In genomic region chr3:116401436-116401835, GRCm38 (mm10) we compare ENCODE assay signal across 20 mouse cellular contexts. TPM values are rescaled to one million over a fixed set of nuclear protein-coding genes. Genes with fewer than 3 reads are reported as not detected.
DNase-seq lines count a peak whose midpoint lies in the region; ATAC-seq and TF ChIP-seq lines count a peak whose summit lies in the region.
"Had no signal": no experiment of that assay in that cellular context is flagged by ENCODE, and none has a peak within 500 bp of the region (broad histone marks: within the 10 kb centered on the region; RNA-seq: fewer than 3 reads in every experiment).

No protein-coding gene starts in this region.

- ATAC-seq in forebrain, embryonic 12.5 days (ENCODE audit: low FRiP score), result no peak
- no peak for ATAC-seq in forebrain, postnatal 0 days
- no peak for ATAC-seq in neural tube, embryonic 12.5 days (ENCODE audit: low FRiP score, low read depth)
- ATAC-seq in forebrain, embryonic 15.5 days (replicated peaks), result 0 out of 2 replicates have a peak, but pooled peaks have one; percentile 7
- ATAC-seq: activated CD4-positive, CD25-positive, alpha-beta regulatory T cell, adult 4 months; intestine, embryonic 16.5 days; Patski had no signal

- TF ChIP-seq CTCF in forebrain, postnatal 0 days (IDR thresholded peaks at IDR 0.05; ENCODE audit: low read depth), result no peak

- no peak for DNase-seq in forebrain, postnatal 0 days
- DNase-seq in neural tube, embryonic 10.5 days (ENCODE audit: extremely low spot score, low spot score), result no peak
- DNase-seq in spleen, postnatal 36 days (ENCODE audit: low spot score in 2 of 2), result no peak
- DNase-seq: adrenal gland, postnatal 14 days; cerebellum, adult 18-20 months; cerebellum, adult 9-11 months; cerebellum, postnatal 36 days; gastrocnemius, postnatal 25 days; heart, adult 2 months; heart, postnatal 36 days had no signal

- WGBS in forebrain, embryonic 12.5 days, result 85% methylated on average over 11 of the region's 11 CpGs
- WGBS in forebrain, postnatal 0 days, result 65% methylated on average over 11 of the region's 11 CpGs
- WGBS in neural tube, embryonic 12.5 days, result 75% methylated on average over 11 of the region's 11 CpGs
- 70% methylated on average over 11 of the region's 11 CpGs for WGBS in forebrain, embryonic 15.5 days

- no peaks in the 10 kb centered on the region for H3K9me3 ChIP-seq in forebrain, embryonic 12.5 days
- no peaks in the 10 kb centered on the region for H3K9me3 ChIP-seq in forebrain, postnatal 0 days (ENCODE audit: low read length)
- H3K9me3 ChIP-seq in neural tube, embryonic 12.5 days, result no peaks in the 10 kb centered on the region
- H3K9me3 ChIP-seq in forebrain, embryonic 15.5 days, result no peaks in the 10 kb centered on the region
- H3K9me3 ChIP-seq: embryonic facial prominence, embryonic 13.5 days; heart, embryonic 13.5 days; hindbrain, embryonic 15.5 days had no signal

- H3K4me1 ChIP-seq in forebrain, embryonic 12.5 days, result peaks cover 50% of the 10 kb centered on the region
- H3K4me1 ChIP-seq in forebrain, postnatal 0 days (ENCODE audit: insufficient read depth), result 0 out of 2 replicates have a peak, but pooled peaks cover 4% of the 10 kb centered on the region
- peaks cover 45% of the 10 kb centered on the region for H3K4me1 ChIP-seq in neural tube, embryonic 12.5 days
- peaks cover 30% of the 10 kb centered on the region for H3K4me1 ChIP-seq in forebrain, embryonic 15.5 days

- peaks cover 6% of the 10 kb centered on the region for H3K36me3 ChIP-seq in forebrain, embryonic 12.5 days (replicated peaks)
- no peaks in the 10 kb centered on the region for H3K36me3 ChIP-seq in forebrain, postnatal 0 days (ENCODE audit: insufficient read depth)
- H3K36me3 ChIP-seq in neural tube, embryonic 12.5 days, result no peaks in the 10 kb centered on the region
- no peaks in the 10 kb centered on the region for H3K36me3 ChIP-seq in forebrain, embryonic 15.5 days
- H3K36me3 ChIP-seq: embryonic facial prominence, embryonic 13.5 days; hindbrain, embryonic 15.5 days had no signal

- 0 out of 2 replicates have a peak overlapping the region, but pooled peaks have one; percentile 36 for H3K27ac ChIP-seq in forebrain, embryonic 12.5 days
- H3K27ac ChIP-seq in forebrain, postnatal 0 days (ENCODE audit: low read depth, low read length), result no peak overlapping the region
- H3K27ac ChIP-seq in neural tube, embryonic 12.5 days, result no peak overlapping the region
- H3K27ac ChIP-seq in forebrain, embryonic 15.5 days (replicated peaks), result no peak overlapping the region
- H3K27ac ChIP-seq: embryonic facial prominence, embryonic 13.5 days; heart, adult 2 months; heart, embryonic 13.5 days; hindbrain, embryonic 15.5 days had no signal

- no peaks in the 10 kb centered on the region for H3K27me3 ChIP-seq in forebrain, embryonic 12.5 days
- no peaks in the 10 kb centered on the region for H3K27me3 ChIP-seq in forebrain, postnatal 0 days (ENCODE audit: insufficient read depth, low read length)
- H3K27me3 ChIP-seq in neural tube, embryonic 12.5 days (replicated peaks), result no peaks in the 10 kb centered on the region
- H3K27me3 ChIP-seq in forebrain, embryonic 15.5 days, result no peaks in the 10 kb centered on the region
- H3K27me3 ChIP-seq: CH12.LX; embryonic facial prominence, embryonic 13.5 days; heart, embryonic 13.5 days; hindbrain, embryonic 15.5 days; Patski had no signal

- H3K4me2 ChIP-seq in forebrain, embryonic 12.5 days, result no peak overlapping the region
- no peak overlapping the region for H3K4me2 ChIP-seq in forebrain, postnatal 0 days (ENCODE audit: low read depth)
- 0 out of 2 replicates have a peak overlapping the region, but pooled peaks have one; percentile 2 for H3K4me2 ChIP-seq in neural tube, embryonic 12.5 days (replicated peaks)
- no peak overlapping the region for H3K4me2 ChIP-seq in forebrain, embryonic 15.5 days (replicated peaks)
- H3K4me2 ChIP-seq: embryonic facial prominence, embryonic 13.5 days; heart, embryonic 13.5 days; hindbrain, embryonic 15.5 days had no signal

- H3K9ac ChIP-seq in forebrain, embryonic 12.5 days, result no peak overlapping the region
- H3K9ac ChIP-seq in forebrain, postnatal 0 days, result no peak overlapping the region
- no peak overlapping the region for H3K9ac ChIP-seq in neural tube, embryonic 12.5 days
- H3K9ac ChIP-seq in forebrain, embryonic 15.5 days (replicated peaks), result no peak overlapping the region
- H3K9ac ChIP-seq: embryonic facial prominence, embryonic 13.5 days; heart, embryonic 13.5 days; hindbrain, embryonic 15.5 days had no signal

- no peak overlapping the region for H3K4me3 ChIP-seq in forebrain, embryonic 12.5 days (replicated peaks)
- no peak overlapping the region for H3K4me3 ChIP-seq in forebrain, postnatal 0 days (ENCODE audit: low read depth, low read length)
- no peak overlapping the region for H3K4me3 ChIP-seq in neural tube, embryonic 12.5 days
- H3K4me3 ChIP-seq in forebrain, embryonic 15.5 days, result no peak overlapping the region
- H3K4me3 ChIP-seq: embryonic facial prominence, embryonic 13.5 days; heart, adult 2 months; heart, embryonic 13.5 days; hindbrain, embryonic 15.5 days had no signal

RNA-seq across cellular contexts. Expression of gene Cdc14a, which starts 22.4 kb away (rescaled TPM):
- polyA plus RNA-seq in forebrain, embryonic 12.5 days (2016; fragmentation: Nextera tagmentation; extraction: Ambion mirVana), result 21.6 and 23.2 TPM in 2 replicates
- 3.2 and 4.1 TPM in 2 replicates for total RNA-seq in forebrain, postnatal 0 days (2014; rRNA removed)
- polyA plus RNA-seq in forebrain, postnatal 0 days (2015; fragmentation: Nextera tagmentation; extraction: Ambion mirVana), result 2.0 and 3.1 TPM in 2 replicates
- polyA plus RNA-seq in neural tube, embryonic 12.5 days (2016; fragmentation: Nextera tagmentation; extraction: Ambion mirVana), result 17.1 and 17.7 TPM in 2 replicates
- 8.5 TPM in 2 replicates for polyA plus RNA-seq in forebrain, embryonic 15.5 days (2015; fragmentation: Nextera tagmentation; extraction: Ambion mirVana)
